Mouse (Mus musculus) thymus, postnatal 4 days (tissue): ENCODE data around the gene Tcf21.

Source experiments
- DNase-seq: peaks from one replicate; pipeline ENCODE4 v3.0.0; 2021

Gene Tcf21

DNA sequence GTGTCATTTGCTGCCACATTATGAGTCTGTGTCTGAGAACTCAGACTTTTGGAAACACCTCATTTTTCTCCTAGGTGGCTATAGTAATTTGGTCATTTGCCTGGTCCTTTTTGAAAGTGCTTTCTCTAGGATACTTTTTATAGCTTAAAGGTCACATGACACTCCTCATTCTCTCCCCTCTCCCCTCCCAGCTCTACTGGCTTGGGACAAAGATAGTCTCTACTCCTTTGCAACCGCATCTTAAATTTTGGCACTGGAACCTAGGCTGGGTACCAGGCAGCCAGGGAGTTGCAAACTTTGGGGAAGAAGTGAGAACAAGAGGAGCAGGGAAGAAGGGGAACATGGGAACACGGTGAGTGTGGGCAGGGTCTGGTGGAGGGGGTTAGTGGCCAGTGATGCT, 5.2 kb downstream of the Tcf21 start:
- no peak for DNase-seq

DNA sequence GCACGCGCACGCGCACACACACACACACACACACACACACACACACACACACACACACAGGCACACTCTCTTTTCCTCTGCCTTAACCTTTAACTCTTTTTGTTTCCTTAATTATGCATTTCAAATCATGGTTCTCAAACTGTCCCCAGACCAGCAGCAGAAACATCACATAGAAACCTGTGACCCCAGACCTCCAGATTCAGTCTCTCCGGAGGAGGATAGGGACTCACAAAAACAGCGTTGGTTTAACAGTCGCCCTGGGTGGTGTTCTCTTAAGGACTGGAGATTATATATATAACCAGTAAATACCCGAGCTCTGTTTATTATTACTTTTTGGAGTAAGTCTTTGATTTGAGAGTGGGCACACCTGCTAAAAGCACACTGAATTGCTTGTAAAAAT, 5.7 kb downstream of the Tcf21 start:
- no peak for DNase-seq

DNA sequence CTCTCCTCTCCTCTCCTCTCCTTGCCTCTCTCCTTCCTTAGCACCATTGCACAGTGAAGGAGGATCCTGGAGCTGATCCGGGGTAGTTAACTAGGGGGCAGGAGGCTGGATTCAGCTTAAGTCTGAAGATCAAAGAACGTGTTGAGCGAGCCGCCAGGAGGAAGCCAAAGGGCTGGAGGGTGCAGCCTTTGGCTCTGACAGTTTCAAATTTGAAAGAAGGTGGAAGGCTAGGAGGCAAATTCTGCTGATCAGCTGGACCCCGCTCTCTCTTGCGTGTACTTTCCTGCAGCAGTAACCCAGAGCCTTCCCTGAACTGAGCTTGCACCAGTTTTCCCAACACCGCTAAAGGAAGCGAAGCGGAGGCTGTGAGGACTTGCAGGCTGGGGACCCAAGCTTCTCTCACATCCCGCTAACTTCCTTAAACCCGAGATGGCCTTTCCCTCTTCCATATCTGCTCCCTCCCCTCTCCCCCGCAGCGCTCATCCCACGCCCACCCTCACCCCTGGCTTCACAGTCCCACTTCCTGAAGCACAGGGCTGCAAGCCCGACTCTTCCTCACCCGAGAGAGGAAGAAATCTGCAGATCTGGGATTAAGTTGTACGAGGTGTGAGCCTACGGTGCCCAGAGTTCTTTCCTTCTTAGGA, 6.5 kb downstream of the Tcf21 start:
- no peak for DNase-seq

DNA sequence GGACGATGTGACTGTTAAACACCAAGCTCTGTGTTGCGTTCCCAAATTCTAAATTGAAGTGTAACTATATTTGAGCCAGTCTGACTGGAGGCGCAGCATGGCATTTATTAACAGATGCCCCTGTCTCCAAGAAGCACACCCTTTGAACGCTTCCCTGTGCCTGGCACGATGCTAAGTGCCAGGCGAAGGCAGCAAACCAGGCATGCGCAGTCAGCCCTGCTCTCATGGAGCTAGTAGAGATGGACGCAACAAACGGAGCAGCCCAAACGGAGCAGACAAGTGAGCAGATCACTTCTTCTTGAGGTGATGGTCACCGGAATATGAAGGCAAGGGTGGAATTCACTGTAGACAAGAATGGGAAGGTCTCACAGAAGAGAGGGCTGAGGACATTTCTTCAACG, 8.1 kb downstream of the Tcf21 start:
- DNase-seq, result no peak

DNA sequence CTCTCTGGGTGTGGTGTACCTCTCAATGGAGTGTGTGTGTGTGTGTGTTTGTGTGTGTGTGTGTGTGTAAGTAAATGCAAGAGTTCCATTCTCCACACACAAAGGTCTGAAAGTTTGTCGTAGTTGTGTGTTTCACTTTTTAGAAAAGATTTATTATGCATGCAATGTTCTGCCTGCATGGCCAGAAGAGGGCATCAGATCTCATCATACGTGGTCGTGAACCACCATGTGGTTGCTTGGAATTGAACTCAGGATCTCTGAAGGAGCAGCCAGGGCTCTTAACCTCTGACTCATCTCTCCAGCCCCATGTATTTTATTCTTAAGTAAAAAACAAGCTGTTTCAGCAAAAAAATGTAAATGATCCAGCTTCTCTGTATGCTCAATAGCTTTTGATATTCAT, 37.3 kb downstream of the Tcf21 start:
- DNase-seq, result no peak

DNA sequence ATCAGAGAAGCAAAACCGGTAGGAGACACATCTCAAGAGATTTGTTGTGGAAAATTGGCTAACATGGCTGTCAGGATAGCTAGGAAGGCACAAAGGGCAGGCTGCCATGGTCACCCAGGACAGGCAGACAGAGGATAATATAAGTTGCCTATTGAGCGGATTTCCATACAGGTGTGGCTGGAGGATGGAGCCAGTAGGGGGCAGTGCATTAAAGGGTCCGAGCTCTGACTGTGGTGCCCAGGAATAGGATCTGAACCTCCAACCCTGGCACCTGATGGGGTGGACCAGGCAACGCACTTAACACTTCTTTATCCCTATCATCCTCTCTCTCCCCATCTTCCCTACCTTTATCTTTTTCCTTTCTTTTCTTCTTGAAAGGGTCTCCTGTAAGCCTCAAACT, 38.5 kb downstream of the Tcf21 start:
- peak; percentile 40 for DNase-seq

DNA sequence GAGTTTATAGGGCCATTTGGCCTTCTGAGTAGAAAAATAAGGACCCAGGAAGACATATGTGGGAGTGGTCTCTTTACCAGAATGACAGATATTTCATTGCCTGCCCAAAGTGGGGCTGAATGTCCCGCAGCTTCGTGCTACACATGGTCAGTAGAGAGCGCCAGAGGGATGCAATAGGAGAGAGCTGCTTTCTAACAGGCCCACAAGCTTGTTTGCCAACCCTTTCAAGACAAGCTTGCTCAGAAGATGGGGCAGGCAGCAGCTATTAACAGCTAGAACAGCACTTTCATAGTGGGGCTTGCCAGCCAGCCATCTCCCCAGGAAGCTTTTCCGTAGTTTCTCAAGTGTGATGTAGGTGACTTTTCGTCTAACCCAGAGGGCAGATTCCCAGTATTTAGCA, 42.0 kb downstream of the Tcf21 start:
- DNase-seq, result no peak

DNA sequence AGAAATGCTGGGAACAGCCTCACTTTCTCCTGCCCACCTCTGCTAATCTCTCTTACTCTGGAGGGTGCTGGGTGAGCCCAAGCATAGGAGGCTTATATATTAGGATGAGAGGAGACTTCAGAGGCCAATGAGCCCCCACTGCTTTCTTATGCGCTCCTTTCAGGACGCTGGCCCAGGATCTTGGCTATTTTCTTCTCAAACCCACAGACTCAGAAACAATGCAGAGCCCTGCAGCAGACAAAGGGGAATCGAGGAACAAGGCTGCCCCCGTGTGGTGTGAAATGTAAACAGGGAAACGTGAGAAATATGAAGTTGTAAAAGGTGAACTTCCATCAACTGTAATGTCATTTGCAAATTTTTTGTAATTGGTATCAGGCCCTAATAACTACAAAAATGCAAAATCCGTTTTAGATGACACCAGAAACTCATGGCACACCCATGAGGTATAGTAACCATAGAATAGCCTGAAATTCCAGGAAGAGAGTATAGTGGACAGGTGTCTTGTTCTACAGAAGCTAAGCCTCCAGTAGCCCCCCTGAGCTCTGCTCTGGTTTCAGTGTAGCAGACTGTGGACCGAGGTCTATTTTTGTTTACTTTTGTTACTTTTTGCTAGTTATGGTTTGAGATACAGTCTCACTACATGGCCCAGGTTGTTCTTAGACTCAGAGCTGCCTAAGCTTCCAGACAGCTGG, 43.8 kb downstream of the Tcf21 start:
- peak; percentile 44 for DNase-seq

DNA sequence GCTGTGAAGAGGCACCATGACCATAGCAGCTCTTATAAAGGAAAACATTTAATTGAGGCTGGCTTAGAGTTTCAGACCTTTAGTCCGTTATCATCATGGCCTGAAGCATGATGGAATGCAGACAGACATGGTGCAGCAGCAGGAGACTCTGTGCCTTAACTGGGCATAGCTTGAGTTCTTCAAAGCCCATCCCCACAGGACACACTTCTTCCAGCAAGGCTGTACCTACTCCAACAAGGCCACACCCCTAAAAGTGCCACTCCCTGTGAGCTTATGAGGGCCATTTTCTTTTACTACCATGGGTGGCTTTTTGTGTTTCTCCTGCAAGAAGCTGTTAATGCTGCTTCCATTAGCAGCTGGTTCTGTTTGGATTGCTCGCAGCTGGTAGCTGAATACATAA, 44.5 kb downstream of the Tcf21 start:
- DNase-seq, result no peak

DNA sequence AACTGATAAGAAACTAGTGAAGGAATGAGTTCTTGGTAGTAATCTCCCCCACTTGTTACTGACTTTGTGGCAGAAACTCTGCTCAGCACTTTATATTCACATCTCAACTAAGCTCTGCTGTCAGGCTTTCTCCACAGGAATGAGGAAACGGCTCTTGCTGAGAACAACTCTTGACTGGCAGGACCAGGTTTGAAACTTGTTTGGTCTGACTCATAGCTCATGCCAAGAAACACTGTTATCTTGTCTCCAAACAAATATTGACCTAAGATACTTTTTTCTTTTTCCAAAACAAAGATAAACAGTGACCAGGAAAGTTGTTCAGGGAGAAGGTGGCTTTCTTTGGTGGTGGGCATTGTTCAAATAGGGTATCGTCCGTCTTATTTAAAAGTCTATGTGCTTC, 45.3 kb downstream of the Tcf21 start:
- no peak for DNase-seq
